In the genomic region with DNA sequence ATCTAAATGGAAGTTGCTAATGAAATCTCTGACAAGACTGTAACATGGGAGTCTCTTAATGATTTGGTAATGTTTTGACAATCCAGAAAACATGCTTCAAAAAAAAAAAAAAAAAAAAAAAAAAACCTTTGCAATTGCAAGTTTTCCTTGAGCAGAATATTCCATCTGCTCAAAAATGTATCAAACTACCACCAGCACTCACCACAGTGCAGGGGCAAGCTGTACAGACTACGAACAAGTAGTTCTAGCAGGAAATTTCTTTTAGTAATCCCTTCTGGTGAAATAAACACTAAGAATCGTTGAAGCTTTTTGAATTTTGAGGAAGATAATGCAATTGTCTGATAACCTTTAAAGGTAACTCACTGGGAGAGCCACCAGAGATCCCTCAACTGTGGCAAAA, we compare ENCODE assay signal across 16 mouse cellular contexts.
A peak's percentile ranks its signal among the peaks of the same experiment; 100 is the strongest.
DNase-seq lines count a peak whose midpoint lies in the region; ATAC-seq lines count a peak whose summit lies in the region.
"Had no signal": no experiment of that assay in that cellular context is flagged by ENCODE, and none has a peak within 500 bp of the region (broad histone marks: within the 10 kb centered on the region; RNA-seq: fewer than 3 reads in every experiment).

No protein-coding gene starts in this region.

- 59% methylated on average over 2 of the region's 2 CpGs for WGBS in forebrain, embryonic 16.5 days
- 77% methylated on average over 2 of the region's 2 CpGs for WGBS in forebrain, embryonic 10.5 days
- WGBS in heart, embryonic 11.5 days (ENCODE audit: insufficient replicate concordance): 70% methylated on average over 2 of the region's 2 CpGs

- peak; percentile 68 for ATAC-seq in forebrain, embryonic 16.5 days
- no peak for ATAC-seq in heart, embryonic 11.5 days (replicated peaks; ENCODE audit: insufficient number of reproducible peaks, low FRiP score, low TSS enrichment)
- ATAC-seq: forebrain, embryonic 13.5 days had no signal

- H3K9me3 ChIP-seq in forebrain, embryonic 16.5 days (ENCODE audit: control insufficient read depth, low read length): no peaks in the 10 kb centered on the region
- H3K9me3 ChIP-seq in forebrain, embryonic 10.5 days: no peaks in the 10 kb centered on the region
- H3K9me3 ChIP-seq in heart, embryonic 11.5 days (replicated peaks; ENCODE audit: control insufficient read depth, low read length): no peaks in the 10 kb centered on the region
- H3K9me3 ChIP-seq: embryonic facial prominence, embryonic 10.5 days; embryonic facial prominence, embryonic 12.5 days; forebrain, embryonic 13.5 days had no signal

- no peak overlapping the region for H3K9ac ChIP-seq in forebrain, embryonic 16.5 days (replicated peaks; ENCODE audit: low read depth, low read length)
- H3K9ac ChIP-seq in heart, embryonic 11.5 days (ENCODE audit: low read depth, low read length): no peak overlapping the region
- H3K9ac ChIP-seq: embryonic facial prominence, embryonic 12.5 days; forebrain, embryonic 13.5 days had no signal

- H3K36me3 ChIP-seq in forebrain, embryonic 16.5 days (ENCODE audit: control insufficient read depth, insufficient read depth): no peaks in the 10 kb centered on the region
- H3K36me3 ChIP-seq in forebrain, embryonic 10.5 days (replicated peaks): no peaks in the 10 kb centered on the region
- H3K36me3 ChIP-seq in heart, embryonic 11.5 days (ENCODE audit: control insufficient read depth, insufficient read depth, low read length): no peaks in the 10 kb centered on the region
- H3K36me3 ChIP-seq: embryonic facial prominence, embryonic 10.5 days; embryonic facial prominence, embryonic 12.5 days had no signal

- no peaks in the 10 kb centered on the region for H3K27me3 ChIP-seq in forebrain, embryonic 16.5 days (replicated peaks; ENCODE audit: control insufficient read depth, insufficient read depth, low read length)
- no peaks in the 10 kb centered on the region for H3K27me3 ChIP-seq in forebrain, embryonic 10.5 days (ENCODE audit: poor library complexity, severe bottlenecking)
- no peaks in the 10 kb centered on the region for H3K27me3 ChIP-seq in heart, embryonic 11.5 days (ENCODE audit: control insufficient read depth, insufficient read depth, low read length)
- H3K27me3 ChIP-seq: embryonic facial prominence, embryonic 12.5 days; forebrain, embryonic 13.5 days had no signal

- no peaks in the 10 kb centered on the region for H3K4me1 ChIP-seq in forebrain, embryonic 16.5 days (replicated peaks; ENCODE audit: control insufficient read depth, insufficient read depth, low read length)
- H3K4me1 ChIP-seq in forebrain, embryonic 10.5 days: no peaks in the 10 kb centered on the region
- no peaks in the 10 kb centered on the region for H3K4me1 ChIP-seq in heart, embryonic 11.5 days (ENCODE audit: control insufficient read depth, insufficient read depth, low read length)
- H3K4me1 ChIP-seq: embryonic facial prominence, embryonic 10.5 days; embryonic facial prominence, embryonic 12.5 days; forebrain, embryonic 13.5 days had no signal

- no peak overlapping the region for H3K4me3 ChIP-seq in forebrain, embryonic 16.5 days (replicated peaks; ENCODE audit: low read length)
- no peak overlapping the region for H3K4me3 ChIP-seq in forebrain, embryonic 10.5 days
- no peak overlapping the region for H3K4me3 ChIP-seq in heart, embryonic 11.5 days (ENCODE audit: low read depth, low read length)
- H3K4me3 ChIP-seq: embryonic facial prominence, embryonic 10.5 days; embryonic facial prominence, embryonic 12.5 days; forebrain, embryonic 13.5 days had no signal

- H3K27ac ChIP-seq in forebrain, embryonic 16.5 days (ENCODE audit: low read length): no peak overlapping the region
- H3K27ac ChIP-seq in forebrain, embryonic 10.5 days: no peak overlapping the region
- H3K27ac ChIP-seq in heart, embryonic 11.5 days (ENCODE audit: low read depth, low read length): no peak overlapping the region
- H3K27ac ChIP-seq: embryonic facial prominence, embryonic 10.5 days; embryonic facial prominence, embryonic 12.5 days; forebrain, embryonic 13.5 days had no signal

- DNase-seq in forebrain, embryonic 10.5 days (ENCODE audit: extremely low spot score, low spot score): no peak
- peak; percentile 11 for DNase-seq in retina, postnatal 1 day
- no peak for DNase-seq in retina, embryonic 14.5 days (ENCODE audit: low spot score)
- DNase-seq: adrenal gland, adult 2 months; adrenal gland, postnatal 10 days; adrenal gland, postnatal 25 days; cerebellum, adult 11-12 months; cerebellum, adult 2 months; cerebellum, adult 9-10 months; cerebellum, postnatal 10 days; cerebellum, postnatal 25 days had no signal

- H3K4me2 ChIP-seq in forebrain, embryonic 16.5 days (ENCODE audit: low read length): no peak overlapping the region
- no peak overlapping the region for H3K4me2 ChIP-seq in heart, embryonic 11.5 days
- H3K4me2 ChIP-seq: embryonic facial prominence, embryonic 12.5 days; forebrain, embryonic 13.5 days had no signal
